Mouse (Mus musculus) ovary, postnatal 14 days (tissue): Measurements from ENCODE around the gene Abhd11.
"Not testable (repeated sequence)": the region's sequence is repeated elsewhere in the genome, so short reads cannot be mapped to it uniquely, and the experiment has no call there.

Experiments
- DNase-seq: peaks from one replicate; pipeline ENCODE4 v3.0.0; 2022; ENCODE audit warnings: low spot score

Abhd11 gene

GRCm38 (mm10) chr5:135008671-135009589, at the start of gene Abhd11:
Abhd11 (plus strand) TSS chr5:135009152.
- DNase-seq = peak; percentile 89

- DNase-seq = no peak
These were observed 48.5 kb upstream of the Abhd11 start for GRCm38 (mm10) chr5:134960430-134960829.

- DNase-seq = no peak
These were observed 47.4 kb upstream of the Abhd11 start for GRCm38 (mm10) chr5:134961519-134961918.

GRCm38 (mm10) chr5:134963546-134963945, 45.4 kb upstream of the Abhd11 start:
- DNase-seq = no peak

GRCm38 (mm10) chr5:134964655-134965054, 44.3 kb upstream of the Abhd11 start:
- not testable (repeated sequence) for DNase-seq

- peak; percentile 60 for DNase-seq
These were observed 43.5 kb upstream of the Abhd11 start for GRCm38 (mm10) chr5:134965473-134965851.

GRCm38 (mm10) chr5:134965852-134966821, 42.8 kb upstream of the Abhd11 start:
- DNase-seq = no peak

- no peak for DNase-seq
These were observed 41.6 kb upstream of the Abhd11 start for GRCm38 (mm10) chr5:134967164-134967944.

GRCm38 (mm10) chr5:134970671-134971070, 38.3 kb upstream of the Abhd11 start:
- no peak for DNase-seq

- no peak for DNase-seq
These were observed 35.9 kb upstream of the Abhd11 start for GRCm38 (mm10) chr5:134973081-134973480.

- DNase-seq = no peak
These were observed 35.4 kb upstream of the Abhd11 start for GRCm38 (mm10) chr5:134973526-134973925.

- no peak for DNase-seq
These were observed 34.7 kb upstream of the Abhd11 start for GRCm38 (mm10) chr5:134974294-134974693.

GRCm38 (mm10) chr5:134974921-134975320, 34.0 kb upstream of the Abhd11 start:
- no peak for DNase-seq

GRCm38 (mm10) chr5:134976164-134976563, 32.8 kb upstream of the Abhd11 start:
- no peak for DNase-seq

GRCm38 (mm10) chr5:134976577-134977250, 32.2 kb upstream of the Abhd11 start:
- no peak for DNase-seq

GRCm38 (mm10) chr5:134977837-134978236, 31.1 kb upstream of the Abhd11 start:
- no peak for DNase-seq

- no peak for DNase-seq
These were observed 27.8 kb upstream of the Abhd11 start for GRCm38 (mm10) chr5:134981149-134981548.

GRCm38 (mm10) chr5:134983111-134983510, 25.8 kb upstream of the Abhd11 start:
- no peak for DNase-seq

- no peak for DNase-seq
These were observed 25.2 kb upstream of the Abhd11 start for GRCm38 (mm10) chr5:134983771-134984170.

- peak; percentile 51 for DNase-seq
These were observed 23.2 kb upstream of the Abhd11 start, which contains the start of gene Cldn3 for GRCm38 (mm10) chr5:134985633-134986297. Cldn3 (plus strand) TSS chr5:134986214.
